Mouse (Mus musculus): ENCODE data around the gene Dhx34. TPM values are rescaled to one million over a fixed set of nuclear protein-coding genes. Genes with fewer than 3 reads are reported as not detected.

Gene Dhx34
- polyA plus RNA-seq, 1 experiment from 2014 or later = 16.2 TPM

DNA sequence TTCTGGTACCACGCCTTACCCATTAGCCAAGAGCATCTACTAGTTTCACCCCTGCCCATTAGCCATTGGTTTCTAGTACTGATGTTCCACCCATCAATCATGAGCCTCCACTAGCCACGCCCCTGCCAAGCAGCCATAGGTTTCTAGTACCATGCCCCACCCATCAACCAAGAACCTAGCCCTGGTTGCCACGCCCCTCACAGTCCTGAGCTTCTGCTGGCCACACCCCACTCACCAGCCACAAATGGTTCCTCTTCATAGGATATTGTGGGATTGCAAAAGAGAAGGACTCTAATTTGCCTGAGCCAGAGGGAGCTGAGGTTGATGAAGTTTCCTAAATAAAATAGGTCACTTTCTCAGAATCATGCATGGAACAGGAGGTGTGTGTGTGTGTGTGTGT is 61.1 kb downstream of the Dhx34 start:
- WGBS = 68% methylated on average over 3 of the region's 3 CpGs
- H3K4me1 ChIP-seq = peaks cover 10% of the 10 kb centered on the region; the same call in 1 of the 2 replicates
- no peak overlapping the region for H3K4me2 ChIP-seq
- peaks cover 3% of the 10 kb centered on the region; the same call in 1 of the 2 replicates for H3K36me3 ChIP-seq
- H3K9ac ChIP-seq = no peak overlapping the region
- no peak overlapping the region for H3K4me3 ChIP-seq
- H3K27ac ChIP-seq = no peak overlapping the region
- peaks cover 28% of the 10 kb centered on the region for H3K27me3 ChIP-seq
- no peaks in the 10 kb centered on the region for H3K9me3 ChIP-seq
- no peak for ATAC-seq (ENCODE audit: insufficient number of reproducible peaks, insufficient read depth, low FRiP score, low TSS enrichment, low read depth)

DNA sequence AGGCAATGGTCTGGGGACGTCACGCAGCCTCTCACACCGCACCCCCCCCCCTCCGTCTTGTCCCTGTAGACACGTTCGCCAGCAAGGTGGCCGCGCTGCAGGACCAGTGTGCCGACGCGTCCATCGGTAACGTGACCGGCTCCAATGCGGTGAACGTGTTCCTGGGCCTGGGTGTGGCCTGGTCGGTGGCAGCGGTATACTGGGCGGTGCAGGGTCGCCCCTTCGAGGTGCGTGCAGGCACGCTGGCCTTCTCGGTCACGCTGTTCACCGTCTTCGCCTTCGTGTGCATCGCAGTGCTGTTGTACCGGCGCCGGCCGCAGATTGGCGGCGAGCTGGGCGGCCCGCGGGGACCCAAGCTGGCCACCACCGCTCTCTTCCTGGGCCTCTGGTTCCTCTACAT is 63.1 kb downstream of the Dhx34 start:
- 11% methylated on average over 39 of the region's 39 CpGs for WGBS
- H3K27ac ChIP-seq = no peak overlapping the region
- H3K36me3 ChIP-seq = peaks cover 3% of the 10 kb centered on the region; the same call in 1 of the 2 replicates
- H3K4me3 ChIP-seq = peak overlapping the region; percentile 23; the same call in 1 of the 2 replicates
- H3K4me2 ChIP-seq = peak overlapping the region; percentile 40
- peaks cover 28% of the 10 kb centered on the region for H3K27me3 ChIP-seq
- peaks cover 10% of the 10 kb centered on the region; the same call in 1 of the 2 replicates for H3K4me1 ChIP-seq
- no peaks in the 10 kb centered on the region for H3K9me3 ChIP-seq
- 0 out of 2 replicates have a peak overlapping the region, but pooled peaks have one; percentile 11 for H3K9ac ChIP-seq
- no peak for ATAC-seq (ENCODE audit: insufficient number of reproducible peaks, insufficient read depth, low FRiP score, low TSS enrichment, low read depth)

DNA sequence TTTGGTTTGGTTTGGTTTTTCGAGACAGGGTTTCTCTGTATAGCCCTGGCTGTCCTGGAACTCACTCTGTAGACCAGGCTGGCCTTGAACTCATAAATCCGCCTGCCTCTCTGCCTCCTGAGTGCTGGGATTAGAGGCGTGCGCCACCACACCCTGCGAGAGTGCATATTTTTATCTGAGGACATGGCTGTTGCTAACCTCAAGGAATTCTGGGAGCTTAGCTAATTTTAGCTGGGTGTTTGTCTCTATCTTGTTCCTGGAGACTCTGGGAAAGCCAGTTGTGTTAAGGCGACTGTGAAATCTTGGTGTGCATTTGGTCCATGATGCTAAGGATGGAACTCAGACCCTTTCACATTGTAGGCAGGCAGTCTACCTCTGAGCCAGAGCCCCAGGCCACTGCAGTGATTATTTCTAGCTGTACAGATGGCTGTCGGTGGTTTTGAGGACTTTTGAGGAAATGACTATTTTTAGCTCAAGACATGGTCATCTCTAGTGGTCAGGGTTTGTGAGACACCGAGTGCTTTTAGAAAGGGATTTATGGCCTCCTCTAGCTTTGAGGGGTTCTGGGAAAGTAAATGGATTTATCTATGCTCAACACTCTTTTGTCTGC is 65.6 kb downstream of the Dhx34 start:
- no peak overlapping the region for H3K4me3 ChIP-seq
- peaks cover 10% of the 10 kb centered on the region; the same call in 1 of the 2 replicates for H3K4me1 ChIP-seq
- no peak overlapping the region for H3K9ac ChIP-seq
- 79% methylated on average over 8 of the region's 8 CpGs for WGBS
- H3K27ac ChIP-seq = no peak overlapping the region
- H3K4me2 ChIP-seq = no peak overlapping the region
- ATAC-seq (ENCODE audit: insufficient number of reproducible peaks, insufficient read depth, low FRiP score, low TSS enrichment, low read depth) = no peak
- H3K27me3 ChIP-seq = peaks cover 28% of the 10 kb centered on the region
- peaks cover 3% of the 10 kb centered on the region; the same call in 1 of the 2 replicates for H3K36me3 ChIP-seq
- H3K9me3 ChIP-seq = no peaks in the 10 kb centered on the region

DNA sequence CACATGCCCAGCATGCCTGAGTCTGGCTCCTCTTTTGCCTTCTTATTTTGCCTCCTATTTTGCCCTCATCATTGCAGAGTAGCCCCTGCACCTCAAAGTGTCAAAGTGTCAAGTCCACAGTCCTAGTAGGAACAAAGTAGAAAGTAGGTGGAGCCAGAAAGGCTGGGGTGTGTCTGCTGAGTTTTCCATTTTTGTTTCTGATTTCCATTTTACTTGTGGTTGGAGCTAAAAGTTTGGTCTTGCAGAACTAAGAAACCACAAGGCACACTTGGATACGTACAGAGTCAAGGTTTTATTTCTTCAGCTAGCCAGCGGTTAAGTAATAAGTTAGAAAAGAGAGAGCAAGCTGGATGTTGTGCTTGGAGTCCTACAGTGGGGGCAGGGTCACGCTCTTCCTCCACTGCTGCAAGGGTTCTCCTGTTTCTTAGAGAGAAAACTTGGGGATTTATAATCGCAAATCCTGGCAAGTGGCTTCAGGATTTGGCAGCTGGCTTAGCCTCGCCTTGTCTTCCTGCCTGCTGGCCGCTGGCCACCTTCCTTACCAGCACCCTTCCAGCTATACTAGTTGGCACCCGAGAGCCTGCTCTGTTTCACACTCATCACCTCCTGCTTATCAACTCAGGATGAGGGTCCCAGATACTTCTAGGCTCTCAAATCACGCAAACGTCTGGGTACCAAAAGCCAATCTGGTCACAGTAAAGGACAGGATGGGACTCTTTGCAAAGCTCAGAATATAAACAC is 66.5 kb downstream of the Dhx34 start:
- ATAC-seq (ENCODE audit: insufficient number of reproducible peaks, insufficient read depth, low FRiP score, low TSS enrichment, low read depth) = no peak
- no peak overlapping the region for H3K4me2 ChIP-seq
- no peak overlapping the region; the same call in 1 of the 2 replicates for H3K27ac ChIP-seq
- peaks cover 10% of the 10 kb centered on the region; the same call in 1 of the 2 replicates for H3K4me1 ChIP-seq
- 67% methylated on average over 9 of the region's 9 CpGs for WGBS
- H3K36me3 ChIP-seq = peaks cover 3% of the 10 kb centered on the region; the same call in 1 of the 2 replicates
- no peak overlapping the region for H3K9ac ChIP-seq
- no peaks in the 10 kb centered on the region for H3K9me3 ChIP-seq
- peaks cover 28% of the 10 kb centered on the region for H3K27me3 ChIP-seq
- no peak overlapping the region for H3K4me3 ChIP-seq

DNA sequence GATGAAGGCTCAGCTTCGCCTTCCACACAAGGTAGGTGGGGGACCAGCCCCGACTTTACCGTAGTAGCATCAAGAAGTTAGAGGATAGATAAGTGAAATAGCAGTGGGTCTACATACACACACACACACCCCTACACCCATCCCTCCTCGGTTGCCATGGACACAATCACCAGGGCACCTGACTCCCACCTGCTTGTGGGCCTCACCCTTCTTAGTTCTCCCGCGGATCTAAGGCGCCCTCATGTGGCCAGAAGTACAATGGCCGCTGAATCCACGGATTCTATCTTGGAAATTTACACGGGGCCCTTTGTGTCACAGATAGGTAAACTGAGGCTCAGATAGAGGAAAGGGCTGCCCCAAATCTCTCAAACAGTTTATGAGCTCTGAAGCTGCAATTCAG is 68.3 kb downstream of the Dhx34 start:
- Histone ChIP-seq H3K4me2 (no peak overlapping the region), H3K27ac (no peak overlapping the region), H3K36me3 (peaks cover 3% of the 10 kb centered on the region; the same call in 1 of the 2 replicates), H3K4me3 (no peak overlapping the region), H3K9ac (no peak overlapping the region), H3K27me3 (peaks cover 11% of the 10 kb centered on the region), H3K9me3 (no peaks in the 10 kb centered on the region), H3K4me1 (no peaks in the 10 kb centered on the region)
- 0 out of 2 replicates have a peak, but pooled peaks have one; percentile 46 for ATAC-seq (ENCODE audit: insufficient number of reproducible peaks, insufficient read depth, low FRiP score, low TSS enrichment, low read depth)
- 20% methylated on average over 10 of the region's 10 CpGs for WGBS

DNA sequence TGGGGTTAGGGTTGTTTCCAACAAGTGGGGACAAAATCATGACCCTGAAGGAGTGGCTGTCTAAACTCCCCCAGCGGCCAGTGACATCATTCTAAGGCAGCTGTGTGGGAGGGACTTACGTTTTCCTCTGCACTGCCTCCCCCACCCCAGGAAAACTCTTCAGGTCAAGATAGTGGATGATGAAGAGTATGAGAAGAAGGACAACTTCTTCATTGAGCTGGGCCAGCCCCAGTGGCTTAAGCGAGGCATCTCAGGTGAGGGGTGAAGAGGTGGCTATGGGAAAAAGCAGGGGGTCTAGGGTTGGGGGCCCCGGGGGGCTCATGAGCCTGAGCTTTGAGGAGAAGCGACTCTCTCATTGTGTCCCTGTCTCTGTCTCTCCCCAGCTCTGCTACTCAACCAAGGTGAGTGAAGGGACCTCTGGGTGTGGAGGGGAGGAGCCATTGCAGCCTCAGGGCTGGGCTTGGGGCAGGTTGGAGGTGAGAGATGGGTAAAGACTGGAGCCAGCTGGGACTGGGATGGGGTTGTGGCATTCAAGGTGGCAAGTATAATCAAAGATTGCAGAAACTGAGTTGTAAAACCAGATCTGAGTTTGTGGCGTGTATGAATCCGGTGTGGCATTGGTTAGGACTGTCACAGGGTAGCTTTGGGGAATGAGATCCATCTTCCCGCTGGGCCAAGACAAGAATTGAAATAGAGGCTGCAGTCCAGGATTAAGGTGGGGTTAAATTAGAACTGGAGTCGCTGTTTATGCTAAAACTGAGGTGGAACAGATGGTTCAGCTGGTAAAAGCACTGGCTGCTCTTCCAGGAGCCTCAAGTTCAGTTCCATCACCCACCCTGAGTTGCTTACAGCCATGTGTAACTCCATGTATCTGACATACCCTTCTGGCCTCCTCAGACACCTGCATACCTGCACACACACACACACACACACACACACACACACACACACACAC is 71.4 kb downstream of the Dhx34 start:
- Histone ChIP-seq H3K27ac (no peak overlapping the region), H3K4me2 (no peak overlapping the region), H3K9me3 (no peaks in the 10 kb centered on the region), H3K36me3 (no peaks in the 10 kb centered on the region), H3K4me1 (no peaks in the 10 kb centered on the region), H3K4me3 (no peak overlapping the region), H3K27me3 (peaks cover 10% of the 10 kb centered on the region), H3K9ac (no peak overlapping the region)
- 72% methylated on average over 9 of the region's 9 CpGs for WGBS
- no peak for ATAC-seq (ENCODE audit: insufficient number of reproducible peaks, insufficient read depth, low FRiP score, low TSS enrichment, low read depth)

DNA sequence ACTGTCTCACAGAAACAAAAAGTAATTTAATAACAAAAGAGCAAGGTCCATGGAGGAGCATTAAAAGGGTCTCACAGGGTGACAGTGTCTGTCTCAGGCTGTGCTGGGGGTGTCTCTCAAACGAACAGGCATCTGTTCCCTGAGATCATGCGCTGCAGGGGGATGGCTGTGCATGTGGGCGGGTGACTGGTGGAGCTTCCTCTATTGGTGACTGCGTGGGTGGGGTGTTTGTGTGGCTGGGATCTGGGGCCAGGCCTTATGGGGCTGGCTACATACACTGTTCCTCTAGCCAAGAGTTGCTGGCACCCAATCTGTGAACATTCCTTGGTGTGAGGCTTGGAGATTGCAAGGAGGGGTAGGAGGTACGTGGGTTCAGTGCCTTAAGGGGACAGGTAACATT is 72.6 kb downstream of the Dhx34 start:
- no peak overlapping the region for H3K27ac ChIP-seq
- no peak overlapping the region for H3K9ac ChIP-seq
- 50% methylated on average over 5 of the region's 5 CpGs for WGBS
- H3K4me2 ChIP-seq = no peak overlapping the region
- H3K36me3 ChIP-seq = peaks cover 7% of the 10 kb centered on the region
- ATAC-seq (ENCODE audit: insufficient number of reproducible peaks, insufficient read depth, low FRiP score, low TSS enrichment, low read depth) = no peak
- H3K9me3 ChIP-seq = no peaks in the 10 kb centered on the region
- H3K4me1 ChIP-seq = no peaks in the 10 kb centered on the region
- H3K4me3 ChIP-seq = no peak overlapping the region
- peaks cover 10% of the 10 kb centered on the region for H3K27me3 ChIP-seq

DNA sequence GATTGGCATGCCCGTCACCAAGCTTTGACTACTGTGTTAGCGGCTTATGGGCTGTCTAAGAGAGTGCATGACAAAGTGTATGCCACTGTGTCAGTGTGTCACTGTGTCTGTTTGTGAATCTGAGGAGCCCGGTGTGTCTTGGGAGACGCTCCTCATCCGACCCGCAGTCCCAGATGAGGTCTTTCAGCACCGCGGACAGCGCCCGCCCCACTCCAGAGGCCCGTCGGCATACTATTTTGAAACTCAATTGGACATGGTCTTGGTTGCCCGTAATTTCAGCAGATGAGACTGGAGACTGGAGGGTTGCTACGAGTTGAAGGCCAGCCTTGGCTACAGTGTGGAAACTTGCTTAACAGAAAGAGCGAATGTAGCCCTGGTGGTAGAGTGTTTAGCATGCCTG is 74.2 kb downstream of the Dhx34 start:
- Histone ChIP-seq H3K9ac (no peak overlapping the region), H3K4me1 (no peaks in the 10 kb centered on the region), H3K36me3 (peaks cover 9% of the 10 kb centered on the region), H3K9me3 (no peaks in the 10 kb centered on the region), H3K27ac (no peak overlapping the region), H3K4me3 (no peak overlapping the region), H3K4me2 (no peak overlapping the region), H3K27me3 (peaks cover 10% of the 10 kb centered on the region)
- WGBS = 10% methylated on average over 15 of the region's 15 CpGs
- ATAC-seq (ENCODE audit: insufficient number of reproducible peaks, insufficient read depth, low FRiP score, low TSS enrichment, low read depth) = no peak

Other genes with a start within 250 kb of the Dhx34 start
- 9.5 and 10.4 TPM in 2 replicates for gene Bicra, start 174.1 kb downstream of the Dhx34 start, polyA plus RNA-seq (2015; fragmentation: Nextera tagmentation; extraction: Ambion mirVana)
- 0.07 and 0.11 TPM in 2 replicates for gene Zfp541, start 160.2 kb downstream of the Dhx34 start, polyA plus RNA-seq (2015; fragmentation: Nextera tagmentation; extraction: Ambion mirVana)
- 195 and 216 TPM in 2 replicates for gene Napa, start 123.6 kb downstream of the Dhx34 start, polyA plus RNA-seq (2015; fragmentation: Nextera tagmentation; extraction: Ambion mirVana)
- 44.9 and 45.6 TPM in 2 replicates for gene Kptn, start 102.1 kb downstream of the Dhx34 start, polyA plus RNA-seq (2015; fragmentation: Nextera tagmentation; extraction: Ambion mirVana)
- 0.34 and 0.37 TPM in 2 replicates for gene Slc8a2, start 92.2 kb downstream of the Dhx34 start, polyA plus RNA-seq (2015; fragmentation: Nextera tagmentation; extraction: Ambion mirVana)
- gene Meis3, start 46.9 kb downstream of the Dhx34 start, polyA plus RNA-seq (2015; fragmentation: Nextera tagmentation; extraction: Ambion mirVana) = 49.8 and 54.4 TPM in 2 replicates
- 0.10 TPM in 1 of 2 replicates, not detected in the other for gene C5ar2, start 22.1 kb upstream of the Dhx34 start, polyA plus RNA-seq (2015; fragmentation: Nextera tagmentation; extraction: Ambion mirVana)
- 1.4 and 1.5 TPM in 2 replicates for gene C5ar1, start 37.5 kb upstream of the Dhx34 start, polyA plus RNA-seq (2015; fragmentation: Nextera tagmentation; extraction: Ambion mirVana)
- gene Inafm1, start 51.6 kb upstream of the Dhx34 start, polyA plus RNA-seq (2015; fragmentation: Nextera tagmentation; extraction: Ambion mirVana) = 23.9 and 24.3 TPM in 2 replicates
- 31.0 and 32.9 TPM in 2 replicates for gene Ccdc9, start 64.8 kb upstream of the Dhx34 start, polyA plus RNA-seq (2015; fragmentation: Nextera tagmentation; extraction: Ambion mirVana)
- gene Bbc3, start 86.4 kb upstream of the Dhx34 start, polyA plus RNA-seq (2015; fragmentation: Nextera tagmentation; extraction: Ambion mirVana) = 4.8 and 5.2 TPM in 2 replicates
- gene Sae1, start 165.8 kb upstream of the Dhx34 start, polyA plus RNA-seq (2015; fragmentation: Nextera tagmentation; extraction: Ambion mirVana) = 373 and 383 TPM in 2 replicates
- 17.6 and 20.2 TPM in 2 replicates for gene Zc3h4, start 178.9 kb upstream of the Dhx34 start, polyA plus RNA-seq (2015; fragmentation: Nextera tagmentation; extraction: Ambion mirVana)
- gene Tmem160, start 230.7 kb upstream of the Dhx34 start, polyA plus RNA-seq (2015; fragmentation: Nextera tagmentation; extraction: Ambion mirVana) = 46.6 and 52.1 TPM in 2 replicates